Mouse (Mus musculus) kidney, postnatal 36 days (tissue): ENCODE measurements around the gene Vps4b.
"Not testable (repeated sequence)": the region's sequence is repeated elsewhere in the genome, so short reads cannot be mapped to it uniquely, and the experiment has no call there.

ENCODE experiments used
- DNase-seq, 2 experiments: peaks; one replicate each; pipeline ENCODE4 v3.0.0; 2021 to 2022; ENCODE audit warnings: mixed read lengths in 2 of 2

The Vps4b gene

GRCm38 (mm10) chr1:106750656-106751055 lies 45.9 kb downstream of the Vps4b start:
- DNase-seq = no peak

GRCm38 (mm10) chr1:106748555-106749315 lies 47.8 kb downstream of the Vps4b start:
- DNase-seq = no peak

DNA sequence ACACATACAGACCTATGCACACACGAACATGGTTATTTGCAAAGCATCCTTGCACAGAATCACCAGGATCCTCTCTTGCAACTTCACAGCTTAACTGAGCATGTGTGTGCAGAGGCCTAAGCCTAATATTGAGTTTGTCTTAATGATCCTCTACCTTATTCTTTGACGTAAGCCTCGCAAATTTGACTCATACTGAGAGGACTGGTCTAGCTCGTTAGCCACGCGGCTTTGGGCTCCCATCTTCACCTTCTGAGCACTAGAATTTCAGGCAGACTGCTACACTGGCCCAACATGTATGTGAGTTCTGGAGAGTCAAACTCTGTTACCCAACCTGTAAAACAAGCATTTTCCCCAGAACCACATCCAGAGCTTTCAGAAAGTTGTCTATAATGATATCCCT lies 53.5 kb downstream of the Vps4b start:
- no peak for DNase-seq

GRCm38 (mm10) chr1:106740735-106741134 lies 55.8 kb downstream of the Vps4b start:
- DNase-seq = no peak

DNA sequence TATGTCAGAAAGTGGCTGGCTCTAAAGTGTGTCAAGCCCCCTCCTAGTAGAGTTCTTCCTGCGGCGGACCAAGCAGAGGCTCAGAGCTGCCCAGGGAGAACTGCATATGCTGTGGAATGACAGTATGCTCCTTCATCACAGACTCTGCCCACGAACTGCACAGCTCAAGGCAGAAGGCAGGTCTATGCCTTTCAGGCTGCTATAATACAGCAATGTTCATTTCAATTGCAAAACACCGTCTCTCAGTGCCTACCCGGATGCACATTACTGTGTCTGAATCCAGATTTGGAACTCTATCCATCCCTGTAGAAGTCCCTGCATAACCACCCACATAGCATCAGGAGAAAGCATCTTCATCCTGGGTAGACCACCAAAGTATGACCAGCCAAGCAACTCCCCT lies 56.7 kb downstream of the Vps4b start:
- no peak for DNase-seq

DNA sequence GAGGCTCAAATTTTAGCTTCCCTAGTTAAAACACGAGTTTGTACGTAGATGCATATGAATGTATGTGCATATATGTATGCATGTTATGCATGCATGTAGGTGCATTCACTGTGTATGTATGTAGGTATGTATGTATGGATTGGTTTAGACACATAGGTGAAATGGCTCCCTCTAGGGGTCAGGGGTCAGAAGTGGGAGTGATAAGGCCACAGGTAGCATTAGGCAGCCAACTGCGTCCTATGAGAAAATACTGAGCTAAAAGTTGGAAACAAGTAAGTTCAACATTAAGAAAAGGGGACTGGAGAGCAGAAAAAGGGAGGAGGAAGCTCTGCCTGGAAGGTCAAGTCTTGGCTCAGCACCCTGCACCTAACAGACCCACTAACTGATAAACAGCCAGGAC lies 58.4 kb downstream of the Vps4b start:
- peak; percentile 14 to 41 for DNase-seq

DNA sequence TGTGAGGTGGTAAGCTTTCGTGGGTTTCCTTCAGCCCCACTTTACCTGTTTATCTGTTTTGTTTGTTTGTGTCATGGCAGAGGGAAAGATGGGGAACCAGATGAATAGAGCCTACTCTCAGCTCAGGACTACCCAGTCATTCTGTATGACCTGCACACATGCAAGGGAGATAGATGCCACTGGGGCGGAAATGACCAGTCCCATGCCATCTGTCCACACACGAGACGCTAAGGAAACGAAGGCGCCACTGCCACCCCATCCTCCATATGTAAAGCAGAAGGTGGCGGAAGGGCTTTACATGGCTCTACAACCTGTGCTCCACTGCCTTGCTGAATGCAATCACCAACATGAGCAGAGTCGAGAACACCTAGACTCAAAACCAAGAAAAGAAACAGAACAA lies 60.3 kb downstream of the Vps4b start:
- no peak for DNase-seq

- DNase-seq = peak; percentile 27 to 73
These were observed 60.9 kb downstream of the Vps4b start for GRCm38 (mm10) chr1:106735586-106735985.

GRCm38 (mm10) chr1:106722061-106722460 lies 74.5 kb downstream of the Vps4b start:
- DNase-seq = no peak

GRCm38 (mm10) chr1:106717736-106718135 lies 78.8 kb downstream of the Vps4b start:
- DNase-seq = not testable (repeated sequence)

DNA sequence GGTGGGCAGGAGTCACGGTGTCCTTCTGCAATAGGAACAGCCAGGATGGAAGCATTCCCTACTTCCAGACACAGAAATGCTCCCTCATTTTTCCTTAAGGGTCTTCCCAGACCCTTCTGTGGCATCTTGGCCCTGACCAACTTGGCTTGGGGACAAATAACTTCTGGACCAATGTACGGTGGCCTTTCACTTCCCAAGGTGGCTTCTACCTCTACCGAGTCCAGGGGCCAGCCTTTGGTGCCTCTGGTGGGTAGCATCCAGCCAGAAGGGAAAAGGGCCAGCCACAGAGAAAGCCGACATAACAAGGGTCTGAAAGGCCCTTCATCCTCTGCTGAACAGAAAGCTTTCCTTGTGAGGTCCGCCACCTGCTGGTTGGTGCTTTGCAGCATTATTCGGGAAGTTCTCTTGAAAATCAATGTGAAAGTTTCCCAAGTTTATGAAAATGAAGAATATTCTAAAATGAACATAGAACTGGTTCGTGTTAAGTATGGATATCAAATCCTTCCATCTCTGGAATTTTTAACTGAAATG lies 79.4 kb downstream of the Vps4b start:
- DNase-seq = peak; percentile 79 to 92

- DNase-seq = no peak
These were observed 80.4 kb downstream of the Vps4b start for GRCm38 (mm10) chr1:106716141-106716540.

GRCm38 (mm10) chr1:106715111-106716083 lies 81.1 kb downstream of the Vps4b start:
- DNase-seq = no peak

- no peak for DNase-seq
These were observed 82.0 kb downstream of the Vps4b start for GRCm38 (mm10) chr1:106714530-106714981.
